Mouse (Mus musculus): Measurements from ENCODE around the gene Trip12. TPM values are rescaled to one million over a fixed set of nuclear protein-coding genes. Genes with fewer than 3 reads are reported as not detected.

Gene Trip12
- polyA plus RNA-seq (2012; rRNA removed), result 97.8 and 104 TPM in 2 replicates

GRCm38 (mm10) chr1:84840018-84840664 is at the start of gene Trip12:
Gene Trip12, minus strand, starts transcription at chr1:84840516.

GRCm38 (mm10) chr1:84839309-84840017 is 853 bp downstream of the Trip12 start, which contains the start of gene Fbxo36:
Gene Fbxo36, plus strand, starts transcription at chr1:84839841.

GRCm38 (mm10) chr1:84695517-84696411 is 144.6 kb downstream of the Trip12 start, which contains the start of gene Dner:
Gene Dner, minus strand, starts transcription at chr1:84696221.

Other genes starting within 250 kb of the Trip12 start
- 127 and 130 TPM in 2 replicates for gene Dner, start 144.3 kb downstream of the Trip12 start, polyA plus RNA-seq (2012; rRNA removed)
- 3.5 and 4.0 TPM in 2 replicates for gene Fbxo36, start 675 bp downstream of the Trip12 start, polyA plus RNA-seq (2012; rRNA removed)
- 8.1 and 8.9 TPM in 2 replicates for gene Slc16a14, start 94.6 kb upstream of the Trip12 start, polyA plus RNA-seq (2012; rRNA removed)

Measured in central nervous system, embryonic 14 days (tissue).